Mouse (Mus musculus) myocyte (in vitro differentiated cells): ENCODE measurements at regions not wholly inside any gene's neighbourhood (a gene's known extent, or its start where the extent isn't known, plus 50 kb on each side); places are given as distances from the start of the nearest gene placed in this dataset.

Source experiments
- H3K27me3 ChIP-seq: one replicate; pipeline ENCODE4 v1.6.1; 2011; ENCODE audit not compliant: control insufficient read depth, insufficient read depth, insufficient read length
- H3K36me3 ChIP-seq: one replicate; pipeline ENCODE4 v1.6.1; 2011; ENCODE audit not compliant: control insufficient read depth, insufficient read depth
- H3K4me2 ChIP-seq: one replicate; pipeline ENCODE4 v1.6.1; 2011; ENCODE audit warnings: low read depth, control low read depth
- H3K4me3 ChIP-seq: one replicate; pipeline ENCODE4 v1.5.1; 2011; ENCODE audit warnings: mild to moderate bottlenecking, control low read depth, moderate library complexity
- H3K79me2 ChIP-seq: one replicate; pipeline ENCODE4 v1.6.1; 2011; ENCODE audit not compliant: control insufficient read depth, insufficient read depth
- H3ac ChIP-seq: one replicate; pipeline ENCODE4 v1.6.1; 2011; ENCODE audit not compliant: control insufficient read depth, insufficient read length
- CEBPB ChIP-seq: IDR thresholded peaks from 2 replicates; pipeline ENCODE4 v1.6.1; 2011; ENCODE audit warnings: mild to moderate bottlenecking, moderate library complexity; ENCODE audit not compliant: poor library complexity, insufficient read depth, severe bottlenecking
- E2F4 ChIP-seq: IDR thresholded peaks from one replicate; pipeline ENCODE4 v1.6.1; 2011; ENCODE audit warnings: mild to moderate bottlenecking, control low read depth, moderate library complexity; ENCODE audit not compliant: insufficient read depth
- MAX ChIP-seq: IDR thresholded peaks from one replicate; pipeline ENCODE4 v1.6.1; 2011; ENCODE audit warnings: low read depth, mild to moderate bottlenecking, control low read depth
- MYOD1 ChIP-seq, 3 experiments: IDR thresholded peaks; one replicate each; pipeline ENCODE4 v1.6.1; 2011; ENCODE audit warnings: control low read depth in 2 of 3, low read depth in 2 of 3, mild to moderate bottlenecking in 2 of 3, moderate library complexity in 1 of 3; ENCODE audit not compliant: insufficient read length in 2 of 3, control insufficient read depth in 1 of 3
- MYOG ChIP-seq, 3 experiments: IDR thresholded peaks; one replicate each; pipeline ENCODE4 v1.6.1; 2011; ENCODE audit warnings: control low read depth in 2 of 3, low read depth in 2 of 3, mild to moderate bottlenecking in 2 of 3; ENCODE audit not compliant: insufficient read length in 2 of 3, control insufficient read depth in 1 of 3, insufficient read depth in 1 of 3
- POLR2A ChIP-seq: IDR thresholded peaks from one replicate; pipeline ENCODE4 v1.6.1; 2011; ENCODE audit warnings: low read depth, mild to moderate bottlenecking, control low read depth, moderate library complexity; ENCODE audit not compliant: insufficient read length
- POLR2AphosphoS2 ChIP-seq: IDR thresholded peaks from one replicate; pipeline ENCODE4 v1.6.1; 2011; ENCODE audit warnings: low read depth, control low read depth; ENCODE audit not compliant: insufficient read length
- REST ChIP-seq: IDR thresholded peaks from one replicate; pipeline ENCODE4 v1.6.1; 2011; ENCODE audit warnings: mild to moderate bottlenecking, control low read depth, moderate library complexity; ENCODE audit not compliant: insufficient read depth, insufficient read length
- SRF ChIP-seq: IDR thresholded peaks from one replicate; pipeline ENCODE4 v1.6.1; 2011; ENCODE audit warnings: low read depth; ENCODE audit not compliant: control insufficient read depth, insufficient read length
- TCF12 ChIP-seq: IDR thresholded peaks from one replicate; pipeline ENCODE4 v1.6.1; 2011; ENCODE audit warnings: mild to moderate bottlenecking, control low read depth; ENCODE audit not compliant: poor library complexity, insufficient read depth, severe bottlenecking
- TCF3 ChIP-seq: IDR thresholded peaks from one replicate; pipeline ENCODE4 v1.6.1; 2011; ENCODE audit warnings: low read depth, control low read depth; ENCODE audit not compliant: insufficient read length
- USF1 ChIP-seq: IDR thresholded peaks from one replicate; pipeline ENCODE4 v1.6.1; 2011; ENCODE audit warnings: low read depth, mild to moderate bottlenecking, control low read depth, moderate library complexity

DNA sequence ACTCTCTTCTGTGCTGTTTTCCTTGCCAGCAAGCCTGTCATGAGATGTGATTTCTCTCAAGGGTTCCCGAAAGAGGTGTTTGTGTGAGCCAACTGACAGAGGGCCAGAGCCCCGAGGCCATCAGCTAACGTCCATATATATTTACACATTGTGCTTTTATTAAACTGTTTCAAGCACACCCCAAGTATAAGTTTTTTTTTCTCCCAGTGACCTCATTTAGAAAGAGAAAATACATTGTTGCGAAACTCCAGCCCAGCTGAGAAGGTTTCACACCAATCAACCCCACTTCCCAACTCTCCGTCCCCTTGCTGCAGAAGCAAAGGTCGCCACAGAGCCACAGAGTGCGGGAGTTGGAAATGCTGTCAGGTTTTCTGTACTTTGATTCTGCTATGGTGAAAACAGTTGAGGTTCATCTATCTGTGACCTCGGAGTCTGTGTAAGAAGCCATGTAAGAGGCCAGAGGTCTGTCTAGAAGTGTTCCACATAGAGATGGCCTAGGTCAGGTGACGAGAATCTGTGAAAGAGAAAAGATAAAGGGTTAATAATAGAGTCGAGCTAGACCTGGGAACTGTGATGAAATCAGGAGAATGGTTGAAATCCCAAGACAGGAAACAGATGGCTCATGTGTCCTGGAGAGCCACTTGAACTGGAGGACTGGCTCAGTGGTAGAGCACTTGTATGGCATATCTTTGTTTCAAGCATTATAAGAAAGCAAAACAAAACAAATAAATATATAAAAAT, 270.6 kb upstream of the Xrcc4 start:
- no peak overlapping the region for H3K4me2 ChIP-seq

DNA sequence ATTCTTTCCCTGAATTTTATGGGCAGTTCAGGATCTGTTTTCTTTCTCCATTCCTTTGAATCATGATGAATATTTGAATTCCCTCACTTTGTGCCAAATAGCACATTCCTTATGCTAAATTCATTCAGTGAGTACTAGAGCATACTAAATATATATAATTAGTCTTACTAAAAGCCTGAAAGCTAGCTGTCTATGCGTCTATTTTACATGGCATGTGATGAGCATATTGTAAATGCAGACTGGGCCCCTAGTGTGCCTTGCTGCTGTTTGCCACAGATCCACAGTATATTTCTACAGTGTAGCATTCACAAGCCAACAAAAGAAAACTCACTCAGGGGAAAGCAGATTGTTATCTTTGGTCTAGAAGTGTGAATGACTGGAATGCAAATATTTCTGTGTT, 268.7 kb upstream of the Xrcc4 start:
- Histone ChIP-seq H3K36me3 (no peaks in the 10 kb centered on the region), H3ac (no peak overlapping the region), H3K27me3 (no peaks in the 10 kb centered on the region), H3K79me2 (no peaks in the 10 kb centered on the region), H3K4me2 (no peak overlapping the region), H3K4me3 (no peak overlapping the region)
- no peak for TF ChIP-seq REST
- TF ChIP-seq CEBPB: no peak
- no peak for TF ChIP-seq E2F4
- TF ChIP-seq POLR2AphosphoS2: no peak
- TF ChIP-seq TCF3: no peak
- no peak for TF ChIP-seq MYOD1 (IDR thresholded peaks at IDR 0.05; ENCODE audit: control insufficient read depth in 1 of 3, insufficient read length in 2 of 3, low read depth in 2 of 3)
- TF ChIP-seq POLR2A: no peak
- no peak for TF ChIP-seq MYOG (IDR thresholded peaks at IDR 0.05; ENCODE audit: control insufficient read depth in 1 of 3, insufficient read depth in 1 of 3, insufficient read length in 2 of 3, low read depth in 2 of 3)

More for the DNA sequence above, 270.6 kb upstream of the Xrcc4 start:
- no peak overlapping the region for H3K4me3 ChIP-seq
- H3K27me3 ChIP-seq: no peaks in the 10 kb centered on the region
- no peak overlapping the region for H3ac ChIP-seq
- TF ChIP-seq MYOD1 (IDR thresholded peaks at IDR 0.05; ENCODE audit: control insufficient read depth in 1 of 3, insufficient read length in 2 of 3, low read depth in 2 of 3) (no peak), CEBPB (peak; percentile 41; the same call in 1 of the 2 replicates)
- H3K79me2 ChIP-seq: no peaks in the 10 kb centered on the region
- no peaks in the 10 kb centered on the region for H3K36me3 ChIP-seq

DNA sequence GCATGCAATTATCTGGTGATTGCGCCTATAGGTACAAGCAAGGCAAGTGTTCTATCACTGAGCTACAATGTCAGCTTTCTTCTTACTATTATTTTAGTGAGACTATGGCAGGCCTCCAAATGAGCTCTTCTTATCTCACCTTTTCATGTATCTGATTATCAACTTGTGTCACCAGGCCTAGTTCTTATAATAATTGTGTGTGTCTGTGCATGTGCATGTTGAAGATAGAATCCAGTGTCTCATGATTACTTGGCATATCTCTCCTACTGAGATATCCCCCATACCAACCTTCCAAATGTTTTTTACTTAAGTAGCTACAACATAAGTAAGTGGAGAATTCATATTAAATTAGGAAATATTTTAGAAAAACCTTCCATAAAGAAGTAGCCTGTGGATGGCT, 266.2 kb upstream of the Xrcc4 start:
- Histone ChIP-seq H3K4me3 (no peak overlapping the region), H3K27me3 (no peaks in the 10 kb centered on the region), H3K36me3 (no peaks in the 10 kb centered on the region), H3K79me2 (no peaks in the 10 kb centered on the region), H3K4me2 (no peak overlapping the region), H3ac (no peak overlapping the region)
- no peak for TF ChIP-seq E2F4
- no peak for TF ChIP-seq MAX
- no peak for TF ChIP-seq REST
- TF ChIP-seq CEBPB: no peak
- TF ChIP-seq SRF: no peak
- TF ChIP-seq MYOG (IDR thresholded peaks at IDR 0.05; ENCODE audit: control insufficient read depth in 1 of 3, insufficient read depth in 1 of 3, insufficient read length in 2 of 3, low read depth in 2 of 3): no peak
- TF ChIP-seq TCF3: no peak
- TF ChIP-seq TCF12: no peak
- TF ChIP-seq USF1: no peak
- TF ChIP-seq POLR2AphosphoS2: no peak
- no peak for TF ChIP-seq MYOD1 (IDR thresholded peaks at IDR 0.05; ENCODE audit: control insufficient read depth in 1 of 3, insufficient read length in 2 of 3, low read depth in 2 of 3)
- TF ChIP-seq POLR2A: no peak

DNA sequence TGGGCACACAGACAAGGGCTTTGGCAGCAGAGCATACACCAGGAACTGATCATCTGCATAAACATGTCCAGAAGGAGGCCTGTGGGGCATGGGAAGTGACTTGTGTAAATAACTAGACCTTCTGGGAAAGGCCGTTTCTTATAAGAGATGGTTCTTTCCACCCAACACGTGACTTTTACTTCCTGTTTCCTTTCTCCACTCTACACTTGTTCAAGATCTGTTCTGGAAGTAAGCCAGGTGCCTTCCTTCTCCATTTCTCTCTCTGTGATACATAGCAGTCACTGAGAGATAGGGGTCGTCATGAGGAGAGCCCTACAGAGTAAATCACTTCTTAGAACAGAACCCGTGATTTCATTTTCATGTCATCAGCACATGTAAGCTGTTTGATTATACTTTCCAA, 253.4 kb upstream of the Xrcc4 start:
- H3K4me2 ChIP-seq: no peak overlapping the region
- no peak overlapping the region for H3K4me3 ChIP-seq
- H3K79me2 ChIP-seq: no peaks in the 10 kb centered on the region
- TF ChIP-seq MYOG (IDR thresholded peaks at IDR 0.05; ENCODE audit: control insufficient read depth in 1 of 3, insufficient read depth in 1 of 3, insufficient read length in 2 of 3, low read depth in 2 of 3) (no peak), MYOD1 (IDR thresholded peaks at IDR 0.05; ENCODE audit: control insufficient read depth in 1 of 3, insufficient read length in 2 of 3, low read depth in 2 of 3) (no peak), TCF3 (no peak), USF1 (no peak)
- H3K27me3 ChIP-seq: no peaks in the 10 kb centered on the region
- no peaks in the 10 kb centered on the region for H3K36me3 ChIP-seq
- H3ac ChIP-seq: no peak overlapping the region

DNA sequence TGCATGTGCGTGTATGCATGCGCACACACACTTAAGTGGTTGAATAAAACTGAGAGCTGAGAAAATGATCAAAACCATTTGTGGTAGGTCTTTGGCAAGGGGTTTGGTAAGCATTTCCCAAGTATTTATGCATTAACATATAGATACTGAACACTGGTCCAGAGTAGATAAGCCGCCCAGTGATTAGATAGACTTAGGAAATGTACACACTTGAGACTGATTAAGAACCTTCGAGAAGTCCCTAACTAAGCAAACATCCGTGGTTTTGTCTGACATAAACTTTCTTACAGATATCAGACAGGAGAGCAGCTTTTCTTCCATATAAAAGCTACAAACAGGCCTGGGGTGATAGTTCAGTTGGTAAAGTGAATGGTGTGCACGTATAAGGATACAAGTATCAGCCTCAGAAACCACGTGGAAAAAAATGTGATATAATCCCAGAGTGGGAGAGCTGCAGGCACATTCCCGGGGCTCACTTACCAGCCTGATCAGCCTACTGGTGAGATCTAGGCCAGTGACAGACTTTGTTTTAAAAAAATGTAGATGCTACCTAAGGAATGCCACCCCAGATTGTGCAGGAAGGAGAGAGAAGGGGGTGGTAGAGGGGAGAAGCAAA, 252.3 kb upstream of the Xrcc4 start:
- Histone ChIP-seq H3K27me3 (no peaks in the 10 kb centered on the region), H3K79me2 (no peaks in the 10 kb centered on the region), H3K4me2 (no peak overlapping the region), H3K36me3 (no peaks in the 10 kb centered on the region), H3K4me3 (no peak overlapping the region), H3ac (no peak overlapping the region)
- TF ChIP-seq REST: no peak
- no peak for TF ChIP-seq USF1
- no peak for TF ChIP-seq TCF12
- no peak for TF ChIP-seq POLR2A
- TF ChIP-seq POLR2AphosphoS2: no peak
- TF ChIP-seq MAX: no peak
- no peak for TF ChIP-seq SRF
- no peak for TF ChIP-seq CEBPB
- no peak for TF ChIP-seq TCF3
- no peak for TF ChIP-seq E2F4
